Mouse (Mus musculus) fibroblast of lung, adult 2 months (primary cell): ENCODE results near the gene Olfr1211.

ENCODE experiments used
- DNase-seq: peaks from one replicate; pipeline ENCODE4 v3.0.0-alpha.2; 2011; ENCODE audit warnings: low read depth

Gene Olfr1211

DNA sequence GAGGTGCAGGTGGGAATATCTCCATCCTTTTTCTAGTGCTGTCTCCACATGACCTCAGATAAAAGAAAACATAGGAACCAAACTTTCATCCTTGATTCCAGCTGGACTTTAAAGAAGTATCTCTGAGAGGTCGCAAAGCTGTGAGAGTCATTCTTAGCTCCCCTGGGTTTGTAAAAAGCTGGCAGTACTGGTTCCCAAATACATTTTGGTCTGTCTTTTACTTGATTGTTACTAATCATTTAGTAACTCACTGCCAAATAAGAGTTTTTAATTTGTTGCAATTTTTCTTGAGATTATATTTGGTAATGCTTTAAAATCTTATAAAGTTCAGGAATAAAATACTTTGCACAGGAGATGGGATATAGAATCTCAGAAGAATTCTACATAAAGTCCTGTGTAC lies at the start of gene Olfr1211:
Olfr1211 (minus strand) TSS at position 101 of the 400 bp plus-strand sequence.
- DNase-seq = no peak

DNA sequence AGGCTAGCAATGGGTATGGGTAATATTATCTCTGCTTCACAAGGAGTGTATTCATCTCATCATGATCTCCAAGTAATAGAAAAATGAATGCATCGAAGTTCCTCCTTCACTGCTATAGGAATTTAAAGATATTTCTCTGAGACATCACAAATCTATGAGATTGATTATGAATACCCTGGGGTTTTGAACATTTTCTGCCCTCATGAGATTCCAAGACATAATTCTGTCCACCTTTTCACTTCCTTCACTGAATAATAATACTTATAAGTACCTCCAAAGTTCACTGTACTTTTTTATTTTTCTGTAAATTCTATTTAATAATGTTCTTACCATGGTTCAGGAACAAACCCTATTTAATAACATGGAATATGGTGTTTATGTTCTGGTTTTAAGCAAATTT lies 42.3 kb upstream of the Olfr1211 start, which contains the start of gene Gm13762:
Gm13762 (minus strand) TSS at position 101 of the 400 bp plus-strand sequence.
- no peak for DNase-seq

DNA sequence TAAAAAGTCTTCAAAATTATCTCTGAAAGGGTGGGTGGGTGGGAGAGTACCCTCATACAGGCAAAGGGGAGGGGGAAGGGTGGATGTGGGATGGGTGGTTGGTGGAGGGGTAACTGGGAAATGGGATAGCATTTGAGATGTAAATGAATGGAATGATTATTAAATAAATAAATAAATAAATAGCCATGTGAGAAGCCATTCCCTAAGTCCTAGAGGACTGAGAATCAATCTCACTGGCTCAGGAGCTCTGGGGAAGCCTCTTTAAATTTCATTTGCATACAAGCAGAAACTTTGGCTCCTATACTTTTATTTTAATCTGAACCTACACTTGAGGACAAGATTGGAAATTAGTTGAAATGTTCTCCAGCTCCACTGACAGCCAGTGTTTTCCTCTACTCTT lies 15.8 kb upstream of the Olfr1211 start, which contains the start of gene Olfr1212:
Olfr1212 (plus strand) TSS at position 301 of the 400 bp plus-strand sequence.
- DNase-seq = no peak

DNA sequence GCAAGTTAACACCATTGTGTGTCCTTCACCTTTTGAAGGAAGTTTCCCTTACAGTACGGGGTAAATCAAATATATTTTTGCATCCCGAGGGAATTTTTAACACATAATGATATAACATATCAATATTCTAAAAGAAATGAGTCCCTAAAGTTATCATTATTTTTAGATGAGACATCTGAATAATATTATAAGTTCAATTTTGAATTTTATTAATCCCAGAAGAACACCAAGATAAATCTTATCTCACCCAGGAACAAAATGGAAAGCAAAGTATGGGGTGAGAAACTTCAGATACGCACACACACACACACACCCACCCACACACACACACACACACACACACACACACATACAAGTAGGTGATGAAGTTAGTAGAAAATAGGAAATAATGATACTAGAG lies 22.9 kb downstream of the Olfr1211 start, which contains the start of gene Olfr1209:
Olfr1209 (minus strand) TSS at position 101 of the 400 bp plus-strand sequence.
- no peak for DNase-seq

DNA sequence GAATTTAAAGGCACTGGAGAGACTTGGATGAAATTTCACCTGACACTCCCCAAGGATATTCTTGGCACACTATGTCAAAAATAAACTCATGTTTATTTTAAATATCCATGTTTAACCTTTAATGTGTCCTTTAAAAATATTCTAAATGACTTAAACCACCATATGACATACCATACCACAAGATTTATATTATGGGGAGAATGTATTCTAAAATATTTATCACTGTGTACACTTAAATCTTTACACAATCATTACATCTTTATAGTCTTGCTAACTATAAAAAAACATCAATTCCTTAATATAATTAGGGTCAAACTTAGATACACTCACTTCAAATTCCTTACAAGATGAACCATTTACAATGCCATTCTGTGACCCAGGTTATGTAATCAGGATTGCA lies 35.7 kb downstream of the Olfr1211 start, which contains the start of gene Olfr1208:
Olfr1208 (minus strand) TSS at position 101 of the 400 bp plus-strand sequence.
- no peak for DNase-seq
